Mouse (Mus musculus): Measurements from ENCODE around the gene Thegl. TPM values are rescaled to one million over a fixed set of nuclear protein-coding genes. Genes with fewer than 3 reads are reported as not detected.
"Not testable (repeated sequence)": the region's sequence is repeated elsewhere in the genome, so short reads cannot be mapped to it uniquely, and the experiment has no call there.

The Thegl gene
- polyA plus RNA-seq (2015; fragmentation: Nextera tagmentation; extraction: Ambion mirVana): 0.11 and 0.14 TPM in 2 replicates

- WGBS: 9% methylated on average over 55 of the region's 57 CpGs
- peak; percentile 84 for DNase-seq (ENCODE audit: low spot score)
- Histone ChIP-seq H3K9ac (ENCODE audit: low read depth, low read length) (0 out of 2 replicates have a peak within 1 kb of the TSS, but pooled peaks have one; percentile 31), H3K27me3 (ENCODE audit: insufficient read depth, low read length) (no peaks in the 10 kb centered on the region), H3K4me1 (replicated peaks; ENCODE audit: insufficient read depth, low read length) (no peaks in the 10 kb centered on the region; the same call in 1 of the 2 replicates), H3K9me3 (replicated peaks; ENCODE audit: low read length) (no peaks in the 10 kb centered on the region), H3K4me2 (ENCODE audit: low read length) (peak within 1 kb of the TSS; percentile 87), H3K27ac (no peak within 1 kb of the TSS), H3K36me3 (ENCODE audit: insufficient read depth, low read length) (no peaks in the 10 kb centered on the region), H3K4me3 (replicated peaks; ENCODE audit: low read depth, low read length) (peak within 1 kb of the TSS; percentile 49)
- peak; percentile 96 for ATAC-seq (replicated peaks; ENCODE audit: low FRiP score, low read depth)
- no peak for TF ChIP-seq CTCF (IDR thresholded peaks at IDR 0.05; ENCODE audit: low read depth)
Measured at GRCm38 (mm10) chr5:77015544-77016482, at the start of gene Thegl. Thegl (plus strand) TSS chr5:77016023.

GRCm38 (mm10) chr5:76969250-76969649 is 46.6 kb upstream of the Thegl start:
- Histone ChIP-seq H3K27me3 (ENCODE audit: insufficient read depth, low read length) (no peaks in the 10 kb centered on the region), H3K9ac (ENCODE audit: low read depth, low read length) (no peak overlapping the region), H3K36me3 (ENCODE audit: insufficient read depth, low read length) (peaks cover 24% of the 10 kb centered on the region), H3K27ac (peak overlapping the region; percentile 52; the same call in 1 of the 2 replicates), H3K4me1 (replicated peaks; ENCODE audit: insufficient read depth, low read length) (0 out of 2 replicates have a peak, but pooled peaks cover 8% of the 10 kb centered on the region), H3K4me2 (ENCODE audit: low read length) (no peak overlapping the region), H3K4me3 (replicated peaks; ENCODE audit: low read depth, low read length) (no peak overlapping the region), H3K9me3 (replicated peaks; ENCODE audit: low read length) (no peaks in the 10 kb centered on the region)
- 43% methylated on average over 5 of the region's 5 CpGs for WGBS
- ATAC-seq (replicated peaks; ENCODE audit: low FRiP score, low read depth) (peak; percentile 82), DNase-seq (ENCODE audit: low spot score) (no peak)
- no peak for TF ChIP-seq CTCF (IDR thresholded peaks at IDR 0.05; ENCODE audit: low read depth)

- 91% methylated on average over 1 of the region's 1 CpGs for WGBS
- Histone ChIP-seq H3K36me3 (ENCODE audit: insufficient read depth, low read length) (peaks cover 16% of the 10 kb centered on the region), H3K4me1 (replicated peaks; ENCODE audit: insufficient read depth, low read length) (peaks cover 13% of the 10 kb centered on the region; the same call in 1 of the 2 replicates)
- H3K27me3 ChIP-seq (ENCODE audit: insufficient read depth, low read length); H3K27ac ChIP-seq; ATAC-seq (replicated peaks; ENCODE audit: low FRiP score, low read depth); H3K9me3 ChIP-seq (replicated peaks; ENCODE audit: low read length); H3K4me3 ChIP-seq (replicated peaks; ENCODE audit: low read depth, low read length); H3K4me2 ChIP-seq (ENCODE audit: low read length); H3K9ac ChIP-seq (ENCODE audit: low read depth, low read length); DNase-seq (ENCODE audit: low spot score): not testable (repeated sequence)
Measured at GRCm38 (mm10) chr5:76971115-76971514, 44.7 kb upstream of the Thegl start.

GRCm38 (mm10) chr5:76973488-76973887 is 42.3 kb upstream of the Thegl start:
- DNase-seq (ENCODE audit: low spot score) (no peak), ATAC-seq (replicated peaks; ENCODE audit: low FRiP score, low read depth) (no peak)
- 65% methylated on average over 3 of the region's 3 CpGs for WGBS
- H3K4me1 ChIP-seq (replicated peaks; ENCODE audit: insufficient read depth, low read length): peaks cover 13% of the 10 kb centered on the region; the same call in 1 of the 2 replicates
- no peaks in the 10 kb centered on the region for H3K9me3 ChIP-seq (replicated peaks; ENCODE audit: low read length)
- peak overlapping the region; percentile 88 for H3K4me2 ChIP-seq (ENCODE audit: low read length)
- peak overlapping the region; percentile 86 for H3K9ac ChIP-seq (ENCODE audit: low read depth, low read length)
- no peak overlapping the region for H3K27ac ChIP-seq
- H3K36me3 ChIP-seq (ENCODE audit: insufficient read depth, low read length): peaks cover 8% of the 10 kb centered on the region; the same call in 1 of the 2 replicates
- no peak for TF ChIP-seq CTCF (IDR thresholded peaks at IDR 0.05; ENCODE audit: low read depth)
- H3K4me3 ChIP-seq (replicated peaks; ENCODE audit: low read depth, low read length): peak overlapping the region; percentile 87
- H3K27me3 ChIP-seq (ENCODE audit: insufficient read depth, low read length): no peaks in the 10 kb centered on the region

- peaks cover 13% of the 10 kb centered on the region; the same call in 1 of the 2 replicates for H3K4me1 ChIP-seq (replicated peaks; ENCODE audit: insufficient read depth, low read length)
- H3K27ac ChIP-seq: no peak overlapping the region; the same call in 1 of the 2 replicates
- peaks cover 5% of the 10 kb centered on the region; the same call in 1 of the 2 replicates for H3K36me3 ChIP-seq (ENCODE audit: insufficient read depth, low read length)
- peak overlapping the region; percentile 88 for H3K4me2 ChIP-seq (ENCODE audit: low read length)
- no peaks in the 10 kb centered on the region for H3K27me3 ChIP-seq (ENCODE audit: insufficient read depth, low read length)
- H3K9ac ChIP-seq (ENCODE audit: low read depth, low read length): peak overlapping the region; percentile 86
- no peak for ATAC-seq (replicated peaks; ENCODE audit: low FRiP score, low read depth)
- H3K4me3 ChIP-seq (replicated peaks; ENCODE audit: low read depth, low read length): peak overlapping the region; percentile 87
- TF ChIP-seq CTCF (IDR thresholded peaks at IDR 0.05; ENCODE audit: low read depth): no peak
- H3K9me3 ChIP-seq (replicated peaks; ENCODE audit: low read length): no peaks in the 10 kb centered on the region
- 1% methylated on average over 17 of the region's 17 CpGs for WGBS
- DNase-seq (ENCODE audit: low spot score): no peak
Measured at GRCm38 (mm10) chr5:76974207-76974553, 41.6 kb upstream of the Thegl start.

- Histone ChIP-seq H3K27ac (peak within 1 kb of the TSS; percentile 94), H3K4me1 (replicated peaks; ENCODE audit: insufficient read depth, low read length) (peaks cover 13% of the 10 kb centered on the region; the same call in 1 of the 2 replicates), H3K27me3 (ENCODE audit: insufficient read depth, low read length) (no peaks in the 10 kb centered on the region), H3K9ac (ENCODE audit: low read depth, low read length) (peak within 1 kb of the TSS; percentile 86), H3K4me3 (replicated peaks; ENCODE audit: low read depth, low read length) (peak within 1 kb of the TSS; percentile 87), H3K4me2 (ENCODE audit: low read length) (peak within 1 kb of the TSS; percentile 88), H3K9me3 (replicated peaks; ENCODE audit: low read length) (no peaks in the 10 kb centered on the region), H3K36me3 (ENCODE audit: insufficient read depth, low read length) (peaks cover 11% of the 10 kb centered on the region; the same call in 1 of the 2 replicates)
- TF ChIP-seq CTCF (IDR thresholded peaks at IDR 0.05; ENCODE audit: low read depth): no peak
- ATAC-seq (replicated peaks; ENCODE audit: low FRiP score, low read depth): peak; percentile 94
- WGBS: under 1% methylated on average over 58 of the region's 60 CpGs
- peak; percentile 95 for DNase-seq (ENCODE audit: low spot score)
Measured at GRCm38 (mm10) chr5:76974554-76975285, 41.1 kb upstream of the Thegl start, which contains the start of gene Srp72. Srp72 (plus strand) TSS chr5:76974683.

All from kidney, postnatal 0 days (tissue).